Mouse (Mus musculus): ENCODE data around the gene Gphn. TPM values are rescaled to one million over a fixed set of nuclear protein-coding genes. Genes with fewer than 3 reads are reported as not detected.

Gene Gphn
- total RNA-seq (2021), result 10 to 100 TPM; 29.7 to 32.8 TPM
- long read RNA-seq, experiment 1, transcript Gphn-202 (23 exons, 3,300 nt), result major isoform, 14 of 30 reads
- long read RNA-seq, experiment 1, partial matches to known transcripts, result 2 of 30 reads
- long read RNA-seq, experiment 1, other reads (novel, unspliced or antisense), result 14 of 30 reads
- long read RNA-seq, experiment 2, transcript Gphn-202 (23 exons, 3,300 nt), result major isoform, 16 of 33 reads
- long read RNA-seq, experiment 2, partial matches to known transcripts, result 4 of 33 reads
- long read RNA-seq, experiment 2, other reads (novel, unspliced or antisense), result 13 of 33 reads

DNA sequence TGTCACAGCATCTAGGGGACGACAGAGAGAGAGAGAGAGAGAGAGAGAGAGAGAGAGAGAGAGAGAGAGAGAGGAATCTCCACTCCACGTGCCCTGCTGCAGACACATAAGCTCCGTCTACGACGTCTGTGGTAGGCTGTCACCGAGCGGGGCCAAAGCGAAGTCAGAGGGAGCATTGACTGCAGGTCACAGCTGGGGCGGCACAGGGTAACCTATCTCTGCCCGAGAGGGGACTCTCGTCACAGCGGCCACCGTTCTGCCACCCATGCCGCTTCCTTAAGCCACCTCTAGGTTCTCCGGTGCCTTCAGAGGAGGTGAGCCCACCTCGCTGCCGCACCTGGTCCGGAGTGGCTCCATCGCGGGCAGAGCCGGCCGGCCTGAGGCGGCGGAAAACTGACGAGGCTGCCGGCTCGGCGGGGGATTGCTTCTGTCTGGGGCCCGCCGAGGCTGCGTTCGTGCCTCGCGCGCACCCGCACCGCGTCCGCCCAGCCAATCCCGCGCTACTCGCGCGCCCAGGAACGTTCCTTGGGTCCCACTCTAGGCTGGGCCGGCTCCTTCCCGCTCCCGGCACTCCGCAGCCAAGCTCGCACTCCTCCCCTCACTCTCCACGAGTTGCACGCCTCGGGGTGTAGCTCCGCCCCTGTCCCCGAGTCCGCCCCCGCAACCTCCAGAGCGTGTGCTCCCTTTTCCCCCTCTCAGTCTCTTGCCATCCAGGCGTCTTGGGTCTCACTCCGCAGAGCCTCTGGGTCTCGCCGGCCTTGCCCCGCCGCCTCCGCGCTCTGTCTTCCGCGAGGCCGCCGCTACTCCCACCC is at the start of gene Gphn:
TSS of gene Gphn (plus strand) at position 673 of the 812 bp plus-strand sequence.
- intact Hi-C loops (cut with DNase I), result no loop called here
- peak; percentile 82 to 84 for DNase-seq

DNA sequence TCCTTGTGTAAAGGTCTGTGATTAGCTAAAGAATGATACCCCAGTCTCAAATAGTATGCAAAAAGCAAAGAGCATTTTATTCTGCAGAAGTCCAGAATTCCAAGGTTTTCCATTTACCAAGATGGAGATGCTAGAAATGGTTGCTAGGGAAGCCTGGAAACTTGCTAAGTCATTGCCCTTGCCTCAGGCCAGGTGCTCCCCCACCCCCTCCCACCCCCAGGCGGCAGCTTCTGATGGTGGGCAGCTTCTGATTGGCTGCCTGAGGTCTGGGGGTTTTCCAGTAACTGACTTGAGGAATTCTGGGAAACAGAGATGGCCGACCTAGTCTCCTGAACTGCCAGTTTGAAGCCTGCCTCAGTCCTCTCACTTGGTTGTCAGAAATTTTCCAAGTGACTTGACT is 44.7 kb upstream of the Gphn start:
- intact Hi-C loops (cut with DNase I), result no loop called here
- no peak for DNase-seq

DNA sequence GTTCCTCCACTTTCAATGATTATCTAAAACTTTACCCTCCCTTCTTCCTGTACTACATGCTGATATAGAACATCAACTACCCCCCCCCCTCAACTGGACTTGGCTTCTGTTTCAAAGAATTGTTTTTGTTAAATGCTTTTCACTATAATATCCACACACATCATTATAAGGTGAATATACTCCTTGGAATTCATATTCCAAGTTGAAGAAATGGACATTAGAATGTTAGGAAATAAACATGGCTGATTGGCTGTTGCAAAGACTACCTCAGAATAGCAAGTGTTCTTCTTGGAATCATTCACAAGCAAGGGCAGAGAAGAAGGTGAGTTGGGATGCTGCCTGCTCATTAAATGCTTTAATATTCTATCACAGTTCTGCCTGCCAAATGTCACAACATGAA is 32.2 kb upstream of the Gphn start, which contains the start of gene Gm6657:
TSS of gene Gm6657 (plus strand) at position 301 of the 400 bp plus-strand sequence.
- no peak for DNase-seq
- intact Hi-C loops (cut with DNase I), result no loop called here

DNA sequence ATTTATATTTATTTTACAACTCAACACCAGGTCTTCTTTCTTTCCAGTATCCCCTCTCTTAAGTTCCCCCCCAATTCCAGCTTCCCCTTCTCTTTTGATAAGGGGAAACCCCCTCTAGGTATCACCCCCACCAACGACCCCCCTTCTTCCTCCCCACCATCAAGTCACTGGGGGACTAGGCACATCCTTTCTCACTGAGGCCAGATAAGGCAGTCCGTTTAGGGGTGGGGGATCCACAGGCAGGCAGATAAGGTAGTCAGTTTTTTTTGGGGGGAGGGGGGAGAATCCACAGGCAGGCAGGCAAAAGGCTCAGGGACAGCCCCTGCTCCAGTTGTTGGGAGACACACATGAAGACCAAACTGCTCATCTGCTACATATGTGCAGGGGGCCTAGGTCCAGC is 30.8 kb upstream of the Gphn start:
- DNase-seq, result no peak
- intact Hi-C loops (cut with DNase I), result no loop called here

DNA sequence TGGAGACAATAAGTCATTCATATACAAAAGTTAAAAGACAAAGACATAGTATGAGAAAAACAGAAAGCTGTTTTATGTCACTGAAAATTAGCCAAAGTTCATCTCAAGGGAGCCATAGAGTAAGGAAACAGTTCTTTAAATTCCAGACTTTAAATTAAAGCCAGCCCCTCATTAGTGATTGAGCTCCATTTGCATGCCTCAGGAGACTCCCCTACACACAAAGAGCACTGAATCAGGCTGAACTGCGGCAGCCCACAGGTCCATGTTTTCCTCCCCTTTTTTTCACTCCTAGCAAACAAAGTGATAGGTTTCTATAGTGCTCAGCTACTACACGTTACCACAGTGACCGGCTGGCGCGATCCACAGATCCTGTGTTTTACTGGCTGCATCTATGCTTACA is 22.5 kb upstream of the Gphn start:
- intact Hi-C loops (cut with DNase I), result no loop called here
- no peak for DNase-seq

DNA sequence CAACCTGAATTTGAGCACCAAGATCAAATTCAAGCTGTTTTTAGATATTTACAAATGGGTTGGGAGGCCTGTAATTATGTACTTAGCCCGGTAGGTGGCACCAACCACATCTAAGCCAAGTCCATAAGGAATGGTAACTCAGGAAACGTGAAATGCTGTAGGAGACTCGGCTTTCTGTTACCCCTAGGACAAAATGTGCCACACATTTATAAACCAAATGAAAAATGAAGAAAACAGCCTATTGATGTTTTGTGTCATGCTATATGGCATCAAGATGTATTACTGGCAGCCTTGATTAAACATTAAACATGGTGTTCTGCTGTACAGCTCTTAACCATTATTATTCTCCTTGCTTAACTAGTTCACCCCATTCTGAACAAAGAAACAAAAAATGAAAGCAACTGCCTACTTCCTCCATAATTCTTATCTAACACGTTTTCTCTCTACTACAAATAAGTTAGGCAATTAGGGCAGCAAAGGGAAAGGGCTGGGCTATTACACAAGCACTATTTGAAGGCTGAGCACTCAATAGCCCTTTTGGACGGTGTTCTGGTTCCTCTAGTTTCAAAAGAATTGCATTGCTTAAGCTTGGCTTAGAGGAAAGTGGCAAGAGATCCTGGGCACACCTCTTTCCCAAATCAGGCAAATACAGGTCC is 20.1 kb upstream of the Gphn start:
- peak in 1 of 2 experiments; percentile 25 for DNase-seq
- intact Hi-C loops (cut with DNase I), result no loop called here

DNA sequence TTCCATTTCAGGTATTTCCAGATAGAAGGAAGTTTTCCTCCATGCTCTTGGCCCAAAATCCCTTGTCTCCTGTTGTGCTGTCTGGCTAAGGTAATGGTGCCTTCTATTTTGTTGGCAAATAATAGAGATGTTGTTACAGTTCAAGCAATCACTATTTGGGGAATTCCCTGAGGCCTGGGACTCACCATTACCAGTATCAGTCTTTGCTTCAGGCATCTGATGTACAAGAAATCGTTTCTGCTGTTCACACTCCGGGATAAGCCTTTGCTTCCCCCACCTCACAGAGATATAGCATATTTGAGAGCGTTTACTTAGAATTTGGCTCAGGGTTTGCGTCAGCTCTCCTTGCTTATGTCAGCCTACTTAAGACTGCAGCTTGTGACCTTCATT is 19.6 kb upstream of the Gphn start:
- intact Hi-C loops (cut with DNase I), result no loop called here
- DNase-seq, result no peak

DNA sequence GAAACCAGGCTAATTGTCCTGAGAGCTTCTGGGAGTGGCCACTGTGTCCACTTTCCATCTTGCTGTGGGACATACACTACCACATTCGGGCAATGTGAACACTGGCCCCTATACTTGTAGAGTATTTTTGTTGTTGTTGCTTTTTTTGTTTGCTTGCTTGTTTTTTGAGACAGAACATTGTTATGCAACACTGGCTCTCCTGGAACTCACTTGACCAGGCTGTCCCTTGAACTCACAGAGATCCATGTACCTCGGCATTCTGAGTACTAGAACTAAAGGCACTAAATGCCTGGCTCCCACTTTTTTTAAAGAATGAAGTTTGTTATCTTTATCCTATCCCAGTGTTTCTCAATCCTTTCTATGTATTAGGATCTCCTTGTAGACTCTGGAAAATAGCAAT is 16.3 kb upstream of the Gphn start:
- intact Hi-C loops (cut with DNase I), result no loop called here
- no peak for DNase-seq

DNA sequence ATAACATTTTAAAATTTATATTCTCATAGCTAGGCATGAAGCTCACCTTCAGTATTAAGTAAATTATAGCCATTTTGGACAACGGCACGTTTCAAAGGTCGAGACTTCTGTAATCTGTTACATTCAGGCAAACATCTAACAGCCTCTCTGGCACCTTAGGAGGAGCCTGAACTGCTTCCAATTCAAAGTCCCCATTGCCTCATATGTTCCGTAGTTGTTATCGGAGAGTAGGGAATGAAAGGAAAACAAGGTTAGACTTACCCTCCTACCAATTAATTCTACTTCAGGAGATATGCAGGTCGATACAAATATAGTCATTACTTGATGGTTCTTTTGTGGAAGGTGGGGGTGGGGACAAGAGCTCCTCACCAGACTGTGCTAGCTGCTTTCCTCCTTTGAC is 10.7 kb upstream of the Gphn start:
- no peak for DNase-seq
- intact Hi-C loops (cut with DNase I), result no loop called here

DNA sequence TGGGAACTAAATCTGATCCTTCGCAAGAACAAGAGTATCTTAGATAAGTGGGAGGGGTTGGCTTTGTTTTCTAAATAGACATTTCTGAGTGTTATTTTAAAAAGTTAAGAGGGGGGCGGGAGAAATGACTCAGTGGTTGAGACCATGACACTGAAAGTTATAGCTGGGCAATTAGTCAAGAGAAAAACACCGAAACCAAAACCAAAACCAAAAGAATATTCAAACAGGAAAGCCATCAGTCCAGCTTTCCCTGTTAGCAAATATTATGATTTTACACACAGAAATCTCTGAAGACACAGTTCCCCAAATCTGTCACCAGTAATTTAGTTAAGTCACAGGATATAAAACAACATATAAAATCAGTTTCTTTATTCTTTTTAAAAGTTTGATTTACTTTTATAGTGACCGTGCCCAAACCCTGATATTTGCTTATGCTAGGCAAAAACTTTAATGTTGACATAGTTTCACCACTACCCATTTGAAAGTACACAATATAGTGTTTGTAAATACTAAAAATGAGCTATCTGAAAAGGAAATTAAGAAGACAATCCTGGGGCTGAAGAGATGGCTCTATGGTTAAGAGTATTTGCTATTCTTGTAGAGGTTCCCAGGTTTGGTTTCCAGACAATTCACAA is 6.9 kb upstream of the Gphn start:
- intact Hi-C loops (cut with DNase I), result no loop called here
- DNase-seq, result no peak

DNA sequence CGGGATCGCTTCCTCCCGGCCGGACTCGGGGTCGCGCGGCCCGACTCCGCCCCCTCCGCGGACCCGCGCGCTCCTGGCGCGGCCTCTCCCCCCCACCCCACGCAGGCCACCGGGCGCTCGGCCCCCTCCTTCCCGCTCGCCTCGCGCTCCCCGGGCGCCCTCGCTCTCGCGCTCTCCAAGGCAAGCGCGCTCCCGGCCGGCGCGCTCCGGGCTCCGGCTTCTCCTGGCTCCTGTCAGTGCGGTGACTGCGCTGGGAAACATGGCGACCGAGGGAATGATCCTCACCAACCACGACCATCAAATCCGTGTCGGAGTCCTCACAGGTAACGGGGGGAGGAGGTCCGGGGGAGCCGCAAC is 318 bp downstream of the Gphn start:
- peak; percentile 78 to 82 for DNase-seq
- intact Hi-C loops (cut with DNase I), result no loop called here

DNA sequence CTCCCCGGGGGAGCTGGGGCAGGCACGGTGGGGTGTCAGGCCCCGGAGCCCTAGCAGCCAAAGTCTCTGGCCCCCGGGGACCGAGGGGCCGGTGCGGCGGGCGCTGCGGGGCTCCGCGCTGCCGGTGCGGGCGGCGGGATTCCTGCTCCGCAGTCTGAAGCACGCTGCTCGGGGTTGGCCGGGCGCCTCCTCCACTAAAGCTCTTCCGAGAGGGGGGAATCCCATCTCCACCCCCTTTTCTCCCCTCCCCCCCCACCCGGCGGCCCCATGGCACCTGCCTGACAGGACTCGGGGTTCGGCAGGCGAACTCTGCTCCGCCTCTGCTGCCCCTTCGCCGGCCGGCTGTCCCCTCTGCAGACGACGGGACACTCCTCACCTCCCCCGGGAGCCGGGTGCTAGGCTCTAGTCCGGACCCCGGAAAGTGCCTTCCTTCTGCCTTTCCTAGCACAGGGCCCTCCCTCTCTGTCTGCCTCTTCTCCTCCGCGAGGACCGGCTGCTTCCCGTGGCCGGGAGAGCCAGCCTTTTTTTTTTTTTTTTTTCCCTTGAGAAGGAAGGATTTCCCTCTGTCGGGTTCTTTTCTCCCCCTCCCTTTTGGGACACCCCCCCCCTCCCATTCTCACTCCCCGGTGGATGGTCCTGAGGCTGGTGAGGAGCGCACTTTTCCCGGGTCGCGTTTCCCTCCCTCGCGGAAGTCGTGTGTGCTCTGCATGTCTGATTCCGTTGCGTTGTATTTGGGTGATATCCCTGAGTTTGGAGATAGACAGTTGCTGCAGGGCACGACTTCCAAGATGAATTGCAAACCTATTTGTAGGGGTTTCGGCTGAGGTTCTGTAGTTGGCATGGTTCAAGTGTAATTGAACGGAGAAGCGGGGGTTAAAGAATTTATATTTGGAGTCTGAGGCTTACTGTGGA is 1.1 kb downstream of the Gphn start:
- peak; percentile 37 to 44 for DNase-seq

DNA sequence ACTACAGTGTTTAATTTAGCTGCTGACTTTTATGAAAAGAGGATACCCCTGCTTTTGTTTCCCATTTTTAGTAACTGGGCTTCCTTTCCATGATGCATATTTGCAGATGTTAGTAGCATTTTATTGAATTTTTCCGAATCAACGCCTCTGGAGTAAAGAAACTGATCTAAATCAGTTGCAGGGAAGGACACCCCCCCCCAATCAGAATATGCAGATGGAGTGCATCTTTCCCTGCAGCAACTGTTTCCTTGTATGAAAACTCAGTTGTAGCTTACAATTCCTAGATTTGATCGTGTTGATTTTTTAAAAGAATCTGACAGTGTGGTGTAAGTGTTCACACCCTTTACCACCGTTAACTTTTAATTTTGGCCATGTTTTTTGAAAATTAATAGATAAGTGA is 2.0 kb downstream of the Gphn start:
- no peak for DNase-seq

More for the DNA sequence above, 1.1 kb downstream of the Gphn start:
- intact Hi-C loops (cut with DNase I), result no loop called here

DNA sequence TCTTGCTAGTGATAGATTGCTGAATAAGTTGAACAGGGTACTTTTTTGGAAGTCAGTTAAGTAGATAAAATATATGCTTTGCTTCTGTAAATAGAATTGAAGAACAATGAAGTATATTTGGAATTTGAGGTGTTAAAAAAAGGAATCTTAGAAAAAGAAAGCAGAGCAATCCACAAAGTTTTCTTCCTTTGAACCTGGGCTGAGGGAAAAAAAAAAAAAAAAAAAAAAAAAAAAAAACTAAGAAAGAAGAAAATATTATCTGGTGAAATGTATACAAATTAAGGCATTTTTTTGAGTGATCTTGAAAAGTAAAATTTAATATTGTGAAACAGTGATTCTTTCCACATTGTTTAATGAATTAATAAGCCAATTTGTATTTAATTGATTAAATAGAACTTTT is 6.4 kb downstream of the Gphn start:
- intact Hi-C loops (cut with DNase I), result no loop called here
- DNase-seq, result no peak

More for the DNA sequence above, 2.0 kb downstream of the Gphn start:
- intact Hi-C loops (cut with DNase I), result no loop called here

DNA sequence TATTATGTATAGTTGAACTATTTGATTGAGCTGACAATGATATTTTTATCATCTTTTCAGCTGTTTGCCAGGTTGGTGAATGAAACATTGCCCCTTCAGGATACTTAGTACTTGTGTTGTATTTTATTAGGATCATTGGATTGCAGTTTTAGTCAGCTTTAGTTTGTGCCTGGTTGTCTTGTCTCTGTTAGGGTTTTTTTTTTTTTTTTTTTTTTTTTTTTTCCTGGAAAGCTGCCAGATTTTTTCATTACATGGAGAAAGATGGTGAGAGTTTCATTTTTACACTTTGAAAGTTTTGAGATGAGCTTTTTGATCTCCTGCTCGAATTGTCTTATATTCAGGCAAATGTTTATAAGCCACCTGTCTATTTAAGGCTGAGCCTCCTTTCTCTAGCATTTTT is 22.2 kb downstream of the Gphn start:
- intact Hi-C loops (cut with DNase I), result no loop called here

DNA sequence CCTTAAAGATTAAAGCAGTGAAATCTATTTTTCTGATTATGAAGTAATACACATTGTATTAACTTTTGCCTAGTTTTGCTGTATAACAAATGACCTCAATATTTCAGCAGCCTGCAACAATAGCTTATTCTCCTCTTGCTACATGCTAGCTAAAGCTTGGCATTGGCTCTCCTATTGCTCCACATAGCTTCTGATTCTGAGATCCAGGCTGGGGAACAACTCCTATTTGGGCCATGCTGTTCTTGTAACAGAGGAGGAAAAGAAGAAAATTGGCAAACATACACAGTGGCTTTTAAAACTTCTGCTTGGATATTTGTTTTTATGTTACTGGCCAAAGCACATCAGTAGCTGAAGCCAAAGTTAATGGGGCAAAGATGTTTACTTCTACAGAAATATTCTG is 23.0 kb downstream of the Gphn start:
- DNase-seq, result peak in 1 of 2 experiments; percentile 5
- intact Hi-C loops (cut with DNase I), result no loop called here

More for the DNA sequence above, 22.2 kb downstream of the Gphn start:
- no peak for DNase-seq

DNA sequence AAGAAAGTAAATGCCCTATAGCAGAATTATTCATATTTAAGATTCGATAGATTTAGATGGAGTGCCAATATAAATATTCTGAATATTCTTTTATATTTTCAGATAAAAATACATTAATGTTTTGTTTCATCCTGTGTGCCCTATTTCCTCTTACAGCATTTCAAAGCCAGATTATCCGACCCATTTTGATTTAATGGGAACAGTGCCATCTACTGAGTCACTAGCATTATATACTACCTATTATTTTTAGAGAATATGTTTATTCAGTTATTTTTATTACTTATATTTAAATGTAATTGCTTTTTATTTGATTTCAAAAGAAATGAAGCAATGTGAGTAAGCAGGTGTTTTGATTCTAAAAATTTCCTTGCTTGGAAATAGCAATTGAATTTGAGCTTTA is 51.2 kb downstream of the Gphn start:
- intact Hi-C loops (cut with DNase I), result no loop called here
- DNase-seq, result no peak

DNA sequence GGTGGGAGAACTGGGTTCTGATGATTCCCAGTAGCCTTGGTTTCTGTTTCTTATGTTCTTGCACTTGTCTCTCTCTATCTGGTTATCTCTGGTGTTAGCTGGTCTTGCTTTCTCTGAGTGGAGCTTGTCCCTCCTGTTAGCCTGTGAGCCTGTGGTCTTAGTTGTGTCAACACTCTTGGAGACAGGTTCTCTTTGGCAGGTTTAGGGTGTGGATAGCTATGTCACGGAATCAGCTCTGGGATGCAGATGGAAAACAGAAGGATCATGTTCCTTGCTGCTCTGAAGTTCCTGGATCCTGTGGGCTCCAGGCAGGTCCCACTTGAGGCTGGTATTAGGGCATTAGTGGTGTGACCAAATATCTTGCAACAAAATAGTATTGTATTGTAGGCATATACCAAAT is 64.2 kb downstream of the Gphn start:
- DNase-seq, result no peak

DNA sequence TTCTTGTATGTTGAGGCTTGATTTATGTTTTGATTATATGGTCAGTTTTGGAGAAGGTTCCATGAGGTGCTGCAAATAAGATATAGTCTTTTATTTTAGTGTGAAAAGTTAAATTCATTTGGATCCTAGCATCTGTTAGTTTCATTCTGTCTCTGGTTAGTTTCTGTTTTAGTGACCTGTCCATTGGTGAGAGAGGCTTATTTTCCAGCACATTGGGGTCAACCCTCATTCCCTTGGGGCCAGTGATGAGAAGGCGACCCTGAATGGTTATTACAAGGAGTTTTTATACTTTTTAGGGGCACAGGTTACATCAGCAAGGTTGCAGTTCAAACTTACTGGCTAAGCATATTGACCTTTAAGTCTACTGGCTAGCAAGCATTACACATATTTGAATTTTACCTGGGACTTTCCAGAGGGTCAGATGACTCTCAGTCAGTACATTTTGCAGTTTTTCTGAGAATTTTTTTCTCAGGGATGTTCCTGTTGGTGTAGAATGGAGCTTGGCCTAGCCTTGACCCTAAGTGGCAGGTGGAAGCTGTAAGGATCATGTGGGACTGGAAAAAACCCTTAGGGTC is 72.7 kb downstream of the Gphn start:
- intact Hi-C loops (cut with DNase I), result no loop called here
- DNase-seq, result no peak

More for the DNA sequence above, 64.2 kb downstream of the Gphn start:
- intact Hi-C loops (cut with DNase I), result no loop called here

DNA sequence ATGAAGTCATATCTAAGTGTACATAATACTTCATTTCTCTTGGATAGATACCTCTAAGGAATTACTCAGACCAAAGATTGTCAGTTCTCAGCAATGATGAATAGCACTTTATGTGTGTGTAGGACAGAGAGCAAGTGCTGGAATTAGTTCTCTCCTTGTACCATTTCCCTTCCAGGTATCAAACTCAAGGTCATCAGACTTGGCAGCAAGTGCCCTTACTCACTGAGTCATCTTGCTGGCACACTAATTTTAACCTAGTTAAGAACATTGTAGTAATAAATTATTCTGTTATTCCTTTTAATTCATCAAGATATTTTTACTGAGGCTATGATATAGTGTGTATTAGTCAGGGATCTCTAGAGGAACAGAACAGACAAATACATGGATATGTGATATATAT is 88.9 kb downstream of the Gphn start:
- DNase-seq, result no peak
- intact Hi-C loops (cut with DNase I), result no loop called here

Data from gastrocnemius, postnatal 36 days (tissue).